ENCODE assay signal across 8 mouse cellular contexts in the genomic region with DNA sequence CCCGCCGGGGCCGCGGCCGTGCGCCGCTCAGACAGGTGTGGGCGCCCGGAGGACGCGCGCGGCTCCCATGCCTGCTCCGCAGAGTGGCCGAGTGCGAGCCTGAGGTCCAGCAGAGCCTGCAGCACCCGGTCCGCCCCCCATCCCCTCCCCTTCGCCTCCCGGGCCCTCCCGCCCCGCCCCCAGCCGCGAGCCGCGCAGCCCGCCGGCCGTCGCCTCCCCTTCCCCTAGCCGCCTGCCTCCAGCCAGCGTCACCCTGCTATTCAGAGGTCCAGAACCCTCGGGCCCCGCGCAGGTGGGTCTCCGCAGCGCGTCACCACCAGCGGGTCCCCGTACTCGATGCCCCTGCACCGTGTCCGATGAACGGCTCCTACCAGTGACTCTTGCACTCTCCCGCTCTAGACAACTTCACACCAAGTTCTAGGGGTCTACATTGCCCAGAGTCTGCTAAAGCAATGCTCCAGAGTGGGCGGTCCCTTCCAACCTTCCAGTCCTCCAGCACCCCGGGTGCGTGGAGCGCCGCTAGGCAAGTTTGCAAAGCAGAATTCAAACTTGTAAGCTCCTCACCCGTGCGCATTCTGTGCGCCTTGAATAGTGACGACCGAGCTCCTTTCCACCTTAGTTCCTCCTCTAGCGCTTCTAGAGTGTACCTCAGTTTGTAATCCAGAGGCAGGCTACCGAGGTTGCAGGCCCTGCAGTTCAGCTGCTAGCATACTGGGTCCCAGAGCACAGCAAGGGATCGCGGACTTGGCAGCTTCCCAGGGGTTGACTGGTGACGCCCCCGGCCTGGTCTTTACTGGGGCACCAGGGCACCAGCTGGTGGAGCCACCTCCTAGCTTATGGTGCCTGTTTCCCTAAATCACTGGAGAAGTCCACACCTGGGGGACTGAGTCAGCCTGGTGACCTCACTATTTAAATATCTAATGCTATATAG. TPM values are rescaled to one million over a fixed set of nuclear protein-coding genes. Genes with fewer than 3 reads are reported as not detected.
DNase-seq lines count a peak whose midpoint lies in the region; ATAC-seq and TF ChIP-seq lines count a peak whose summit lies in the region.

No protein-coding gene starts in this region.

- peak overlapping the region; percentile 60 for H3K4me3 ChIP-seq in C2C12 (ENCODE audit: insufficient read depth, poor library complexity, severe bottlenecking)
- peak overlapping the region; percentile 80 for H3K4me3 ChIP-seq in heart, embryonic 13.5 days
- H3K4me3 ChIP-seq in kidney, embryonic 16.5 days (ENCODE audit: low read length) = peak overlapping the region; percentile 70
- H3K4me3 ChIP-seq in lung, embryonic 15.5 days = peak overlapping the region; percentile 75

- peaks cover 12% of the 10 kb centered on the region for H3K36me3 ChIP-seq in C2C12 (ENCODE audit: control insufficient read depth, insufficient read depth)
- H3K36me3 ChIP-seq in heart, embryonic 13.5 days = no peaks in the 10 kb centered on the region
- H3K36me3 ChIP-seq in kidney, embryonic 16.5 days (ENCODE audit: insufficient read depth, low read length) = no peaks in the 10 kb centered on the region
- H3K36me3 ChIP-seq in lung, embryonic 15.5 days = no peaks in the 10 kb centered on the region

- WGBS in heart, embryonic 13.5 days = under 1% methylated on average over 47 of the region's 61 CpGs
- WGBS in kidney, embryonic 16.5 days = under 1% methylated on average over 47 of the region's 61 CpGs
- WGBS in lung, embryonic 15.5 days = under 1% methylated on average over 48 of the region's 61 CpGs

- ATAC-seq in heart, embryonic 13.5 days (ENCODE audit: extremely low read depth, insufficient number of reproducible peaks, low FRiP score, low TSS enrichment) = peak; percentile 81; the same call in 1 of the 2 replicates
- peak; percentile 91 for ATAC-seq in kidney, embryonic 16.5 days (ENCODE audit: low FRiP score, low TSS enrichment)
- peak; percentile 90 for ATAC-seq in lung, embryonic 15.5 days (ENCODE audit: borderline replicate concordance, extremely low read depth, low FRiP score, low TSS enrichment)
- no peak for ATAC-seq in CD4-positive, CD25-positive, alpha-beta regulatory T cell, adult 4 months

- H3K27ac ChIP-seq in heart, embryonic 13.5 days (replicated peaks) = peak overlapping the region; percentile 81
- peak overlapping the region; percentile 86 for H3K27ac ChIP-seq in kidney, embryonic 16.5 days (ENCODE audit: low read length)
- H3K27ac ChIP-seq in lung, embryonic 15.5 days = peak overlapping the region; percentile 85

- no peaks in the 10 kb centered on the region for H3K27me3 ChIP-seq in C2C12 (ENCODE audit: control insufficient read depth, insufficient read depth, insufficient read length)
- peaks cover 11% of the 10 kb centered on the region; the same call in 1 of the 2 replicates for H3K27me3 ChIP-seq in heart, embryonic 13.5 days (replicated peaks)
- no peaks in the 10 kb centered on the region for H3K27me3 ChIP-seq in kidney, embryonic 16.5 days (ENCODE audit: insufficient read depth, low read length)
- H3K27me3 ChIP-seq in lung, embryonic 15.5 days = peaks cover 14% of the 10 kb centered on the region; the same call in 1 of the 2 replicates

- H3K4me2 ChIP-seq in heart, embryonic 13.5 days = peak overlapping the region; percentile 97
- peak overlapping the region; percentile 78 for H3K4me2 ChIP-seq in kidney, embryonic 16.5 days (replicated peaks; ENCODE audit: low read depth, low read length)
- peak overlapping the region; percentile 97 for H3K4me2 ChIP-seq in lung, embryonic 15.5 days

- peak overlapping the region; percentile 86 for H3K9ac ChIP-seq in heart, embryonic 13.5 days
- H3K9ac ChIP-seq in kidney, embryonic 16.5 days (replicated peaks; ENCODE audit: low read length) = peak overlapping the region; percentile 83
- peak overlapping the region; percentile 58 for H3K9ac ChIP-seq in lung, embryonic 15.5 days

- peaks cover 39% of the 10 kb centered on the region for H3K79me3 ChIP-seq in C2C12 (ENCODE audit: low read depth)

- peak; percentile 74 for TF ChIP-seq CTCF in C2C12 (IDR thresholded peaks at IDR 0.05; ENCODE audit: control insufficient read depth, insufficient read depth, insufficient read length)

- H3ac ChIP-seq in C2C12 (ENCODE audit: control insufficient read depth, insufficient read length, low read depth) = peak overlapping the region; percentile 92

- H3K9me3 ChIP-seq in heart, embryonic 13.5 days = 0 out of 2 replicates have a peak, but pooled peaks cover 3% of the 10 kb centered on the region
- H3K9me3 ChIP-seq in kidney, embryonic 16.5 days (ENCODE audit: low read length) = peaks cover 6% of the 10 kb centered on the region; the same call in 1 of the 2 replicates
- H3K9me3 ChIP-seq in lung, embryonic 15.5 days = no peaks in the 10 kb centered on the region

- peak; percentile 60 for DNase-seq in brain, adult 2 months (ENCODE audit: low read depth, low spot score)
- peak; percentile 79 for DNase-seq in fibroblast of lung, adult 2 months (ENCODE audit: low read depth)
- DNase-seq in ovary, postnatal 36 days (ENCODE audit: low spot score) = peak; percentile 84

- H3K4me1 ChIP-seq in heart, embryonic 13.5 days = peaks cover 24% of the 10 kb centered on the region
- H3K4me1 ChIP-seq in kidney, embryonic 16.5 days (ENCODE audit: insufficient read depth, low read length) = peaks cover 19% of the 10 kb centered on the region
- peaks cover 13% of the 10 kb centered on the region for H3K4me1 ChIP-seq in lung, embryonic 15.5 days

- peaks cover 46% of the 10 kb centered on the region for H3K79me2 ChIP-seq in C2C12 (ENCODE audit: control insufficient read depth, insufficient read depth)

TF ChIP-seq in C2C12, 6 proteins besides CTCF, POLR2A, EP300 and RAD21:
- peak; percentile 41 for TF ChIP-seq MYOD1 (IDR thresholded peaks at IDR 0.05; ENCODE audit: control insufficient read depth, insufficient read length, low read depth)
- no peak for TF ChIP-seq CEBPB (IDR thresholded peaks at IDR 0.05; ENCODE audit: low read depth)
- TF ChIP-seq MYOG (IDR thresholded peaks at IDR 0.05; ENCODE audit: control insufficient read depth, extremely low read depth, insufficient read length) = no peak

RNA-seq across cellular contexts. Expression of gene Prss23, which starts 9.3 kb away (rescaled TPM):
- polyA plus RNA-seq in C2C12 (2012; fragmentation: generic; extraction: Trizol) = 110 TPM
- 32.3 and 33.7 TPM in 2 replicates for polyA plus RNA-seq in heart, embryonic 13.5 days (2015; fragmentation: Nextera tagmentation; extraction: Ambion mirVana)
- polyA plus RNA-seq in kidney, embryonic 16.5 days (2015; fragmentation: Nextera tagmentation; extraction: Ambion mirVana) = 93.2 and 105 TPM in 2 replicates
- 42.4 and 46.3 TPM in 2 replicates for polyA plus RNA-seq in lung, embryonic 15.5 days (2015; fragmentation: Nextera tagmentation; extraction: Ambion mirVana)
- polyA plus RNA-seq in CD4-positive, CD25-positive, alpha-beta regulatory T cell, adult 4 months (2017; shearing (Covaris generic)) = not detected

Comparison
In these comparisons a context has a peak if more than half of its experiments do, and no peak if none do; other contexts are left out.
1. RNA of gene Prss23, which starts 9.3 kb away (polyA plus RNA-seq): 110 TPM in C2C12 (single experiment), 93.2 to 105 TPM in kidney, embryonic 16.5 days, 42.4 to 46.3 TPM in lung, embryonic 15.5 days and 32.3 to 33.7 TPM in heart, embryonic 13.5 days; not detected in CD4-positive, CD25-positive, alpha-beta regulatory T cell, adult 4 months; every median in the first group is over 10 times any median in the second.
2. Peak in every context shown above with its lines, with median percentiles within 50 percentile points of each other: H3K4me3 ChIP-seq, DNase-seq, H3K27ac ChIP-seq, H3K4me2 ChIP-seq and H3K9ac ChIP-seq.